Mouse (Mus musculus) thymus, postnatal 10 days (tissue): ENCODE data around the gene Kcnq4.

Source experiments
- DNase-seq, 2 experiments: peaks; one replicate each; pipeline ENCODE4 v3.0.0; 2021; ENCODE audit warnings: low spot score in 2 of 2

Kcnq4 gene

DNA sequence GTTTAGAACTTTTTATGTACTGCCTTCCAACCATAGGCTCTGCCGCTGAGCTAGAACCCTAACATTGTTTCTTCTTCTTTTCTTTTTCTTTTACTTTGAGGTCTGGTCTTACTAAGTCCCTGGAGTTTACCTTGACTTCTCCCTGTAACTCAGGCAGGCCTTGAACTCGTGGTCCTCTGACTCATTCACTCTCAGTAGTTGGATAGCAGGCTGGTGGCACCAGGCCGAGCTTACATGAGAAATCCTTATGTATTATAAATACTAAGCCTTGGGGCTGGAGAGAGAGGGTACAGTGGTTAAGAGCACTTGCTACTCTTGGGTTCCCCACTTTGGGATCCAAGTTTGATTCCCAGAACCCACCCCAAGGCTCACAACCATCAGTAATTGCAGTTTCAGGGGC, 74.8 kb downstream of the Kcnq4 start:
- DNase-seq, result no peak

DNA sequence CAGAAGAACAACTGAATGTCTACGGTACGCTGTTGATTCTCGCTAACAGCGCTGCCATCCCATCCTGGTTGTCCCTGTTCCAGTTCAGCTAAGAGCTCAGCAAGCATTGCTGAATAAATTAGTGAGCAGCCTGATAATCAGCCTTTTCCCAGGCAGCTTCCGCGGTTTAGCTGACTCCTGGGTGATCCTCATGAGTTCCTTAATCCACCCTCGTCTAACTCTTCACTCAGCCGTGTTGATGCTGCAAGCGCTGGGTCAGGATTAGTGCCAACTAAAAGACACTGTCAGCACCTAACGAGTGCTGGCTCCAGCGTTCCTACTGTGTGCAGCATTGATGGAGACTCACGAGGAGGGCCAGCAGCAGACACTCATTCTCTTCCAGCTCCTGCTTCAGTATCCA, 77.4 kb downstream of the Kcnq4 start:
- no peak for DNase-seq

DNA sequence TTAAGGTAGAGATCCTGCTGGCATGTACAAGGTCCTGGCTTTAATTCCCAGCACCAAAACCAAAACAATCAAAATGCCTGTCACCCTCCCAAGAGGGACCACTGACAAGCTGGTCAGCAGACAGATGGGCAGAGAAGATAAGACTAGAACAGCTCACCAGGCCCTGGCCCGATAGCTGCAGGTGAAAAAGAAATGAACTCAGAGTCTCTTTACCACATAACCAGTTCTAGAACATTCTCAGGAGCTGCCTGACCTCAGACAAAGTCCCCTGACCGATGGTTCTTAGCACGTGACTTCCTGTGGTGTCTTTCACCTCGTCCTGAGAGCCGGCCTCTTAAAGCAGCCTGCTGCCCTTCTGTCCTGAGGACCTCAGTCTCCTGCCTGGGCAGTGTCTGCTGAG, 78.8 kb downstream of the Kcnq4 start:
- DNase-seq, result no peak

DNA sequence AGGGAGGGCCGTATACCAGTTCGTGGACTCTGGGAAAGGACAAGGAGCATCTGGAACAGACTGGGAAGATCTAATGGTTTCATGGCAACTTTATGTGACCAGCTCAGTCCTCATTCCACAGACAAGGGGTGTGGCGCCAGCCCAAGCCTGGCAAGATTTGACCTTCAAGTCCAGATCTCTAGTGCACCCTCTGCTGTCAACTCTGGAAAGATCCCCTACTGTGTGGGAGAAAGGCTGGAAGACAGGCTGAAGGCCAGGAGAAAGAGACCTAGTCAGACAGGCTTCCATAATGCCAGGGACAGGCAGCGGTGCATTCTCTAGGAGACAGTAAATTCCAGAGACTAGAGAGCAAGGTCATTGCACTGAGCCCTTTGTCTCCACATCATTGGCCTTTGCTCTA, 79.9 kb downstream of the Kcnq4 start:
- DNase-seq, result no peak

DNA sequence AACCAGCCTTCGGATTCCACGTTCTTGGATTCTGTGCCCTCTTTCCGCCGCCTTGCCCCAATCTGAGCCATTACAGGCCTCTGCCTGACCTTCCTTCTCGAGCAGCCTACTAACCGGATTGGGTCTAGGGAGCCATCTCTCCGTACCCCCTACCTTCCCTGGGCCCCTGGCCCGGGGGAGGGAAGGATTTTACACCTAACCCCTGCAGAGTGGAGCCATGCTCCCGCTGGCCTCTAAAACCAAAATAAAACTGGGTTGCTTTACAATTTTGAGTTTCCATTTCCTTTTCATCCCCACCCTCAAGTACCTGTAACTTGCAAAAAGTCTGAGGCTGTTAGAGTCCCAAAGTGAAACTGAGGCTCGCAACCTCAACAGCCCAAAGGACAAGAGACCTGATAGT, 80.9 kb downstream of the Kcnq4 start:
- no peak for DNase-seq

DNA sequence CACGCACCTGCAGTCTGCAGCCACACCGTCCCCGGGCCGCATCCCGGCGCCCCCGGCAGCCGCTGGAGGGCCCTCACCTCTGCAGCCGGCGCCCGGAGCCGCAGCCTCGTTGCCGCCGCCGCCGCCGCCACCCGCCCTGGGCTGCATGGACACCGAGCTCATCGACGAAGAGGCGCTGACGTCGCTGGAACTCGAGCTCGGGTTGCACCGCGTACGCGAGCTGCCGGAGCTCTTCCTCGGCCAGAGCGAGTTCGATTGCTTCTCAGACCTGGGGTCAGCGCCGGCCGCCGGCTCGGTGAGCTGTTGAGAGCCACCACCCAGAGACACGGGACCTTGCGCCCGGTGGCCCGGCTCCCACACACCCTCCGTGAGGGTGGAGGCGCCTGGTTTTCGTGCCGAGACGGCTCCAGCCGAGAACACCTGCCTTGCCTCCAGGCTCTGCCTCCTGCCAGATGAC, 81.3 kb downstream of the Kcnq4 start:
- peak; percentile 35 to 56 for DNase-seq

DNA sequence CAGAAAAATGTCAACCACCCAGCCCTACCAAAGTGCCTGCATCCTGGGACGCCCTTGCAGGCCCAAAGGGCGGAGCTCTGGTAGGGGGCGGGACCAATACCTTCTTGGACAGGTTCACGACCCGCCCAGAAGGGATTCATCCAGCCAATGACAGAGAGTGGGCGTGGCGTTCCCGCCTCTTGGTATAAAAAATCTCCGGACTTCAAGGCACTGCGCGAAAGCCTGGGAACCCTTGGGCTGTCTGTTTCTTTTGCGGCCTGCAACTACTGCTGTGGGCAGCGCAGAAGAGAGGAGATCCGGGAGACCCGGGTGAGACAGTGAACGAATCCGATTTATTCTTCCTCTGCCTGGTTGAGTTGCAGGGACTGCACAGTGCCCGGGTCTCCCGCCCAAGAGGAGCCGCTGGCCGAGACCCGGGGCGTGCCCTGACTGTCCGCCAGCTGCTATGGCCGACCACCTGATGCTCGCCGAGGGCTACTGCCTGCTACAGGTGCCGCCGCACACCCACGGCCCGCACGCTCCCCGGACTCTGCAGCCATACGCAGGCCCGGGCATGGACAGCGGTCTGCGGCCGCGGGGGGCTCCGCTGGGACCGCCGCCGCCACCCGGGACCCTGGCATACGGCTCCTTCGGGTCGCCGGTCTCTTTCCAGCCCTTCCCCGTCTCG, 81.9 kb downstream of the Kcnq4 start, which contains the start of gene Cited4:
TSS of gene Cited4 (plus strand) at position 215 of the 667 bp plus-strand sequence.
- peak; percentile 84 to 85 for DNase-seq

DNA sequence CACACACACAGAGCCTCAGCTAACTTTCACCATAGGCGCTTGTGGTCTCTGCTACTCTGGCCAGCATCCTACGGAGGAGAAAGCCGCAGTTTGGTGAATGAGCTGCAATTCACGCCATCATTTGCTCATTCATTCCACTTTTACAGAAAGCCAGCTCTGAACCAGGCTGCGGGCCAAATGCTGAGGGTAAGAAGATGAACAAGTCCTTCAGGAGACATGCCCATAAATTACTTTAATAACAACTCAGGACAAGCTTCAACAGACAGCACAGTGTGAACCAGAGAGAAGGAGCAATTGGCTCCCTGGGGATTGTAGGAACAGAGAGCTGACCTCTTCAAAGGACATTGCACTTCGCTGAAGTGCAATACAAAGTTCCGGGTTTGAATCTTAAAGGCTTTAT, 82.6 kb downstream of the Kcnq4 start:
- no peak for DNase-seq

DNA sequence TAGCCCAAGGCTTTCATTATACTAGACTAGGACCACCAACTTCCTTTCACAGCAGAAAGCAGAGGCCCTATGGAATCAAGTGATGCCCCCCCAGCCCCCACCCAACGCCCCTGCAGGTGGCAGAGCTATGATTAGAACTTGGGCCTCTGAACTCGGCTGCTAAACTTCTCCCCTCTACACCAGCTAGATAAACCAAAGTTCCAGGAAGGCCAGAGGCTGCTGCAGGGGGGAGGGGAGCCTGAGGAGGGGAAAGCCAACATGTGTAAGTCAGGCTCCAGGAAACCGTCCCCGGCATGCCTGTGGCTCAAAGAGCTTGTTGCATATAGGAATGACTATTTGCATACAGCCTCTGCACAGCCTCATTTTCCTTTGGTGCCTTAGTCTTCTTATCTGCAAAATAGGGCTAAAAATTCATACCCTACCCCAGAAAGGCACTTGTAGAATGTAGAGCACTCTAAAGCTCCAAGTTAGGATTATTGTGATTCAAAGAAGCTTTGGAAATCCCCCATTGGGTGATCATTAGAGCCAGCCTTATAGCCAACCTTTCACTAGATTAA, 83.2 kb downstream of the Kcnq4 start:
- DNase-seq, result no peak

DNA sequence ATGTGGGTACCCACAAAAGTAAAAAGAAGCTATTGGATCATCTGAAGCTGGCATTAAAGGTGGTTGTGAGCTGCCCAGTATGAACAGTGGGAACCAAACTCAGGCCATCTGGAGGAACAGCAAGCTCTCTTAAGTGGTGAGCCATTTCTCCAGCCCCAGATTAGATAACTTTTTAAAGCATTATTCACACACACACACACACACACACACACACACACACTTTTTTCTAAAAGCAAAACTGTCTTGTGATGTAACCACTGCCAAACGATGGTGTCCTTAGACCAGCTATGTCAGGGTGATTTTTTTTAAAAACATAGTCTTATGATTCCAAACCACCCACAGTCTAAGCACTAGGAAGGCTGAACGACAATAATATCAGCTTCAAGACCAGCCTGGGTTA, 83.8 kb downstream of the Kcnq4 start:
- no peak for DNase-seq

DNA sequence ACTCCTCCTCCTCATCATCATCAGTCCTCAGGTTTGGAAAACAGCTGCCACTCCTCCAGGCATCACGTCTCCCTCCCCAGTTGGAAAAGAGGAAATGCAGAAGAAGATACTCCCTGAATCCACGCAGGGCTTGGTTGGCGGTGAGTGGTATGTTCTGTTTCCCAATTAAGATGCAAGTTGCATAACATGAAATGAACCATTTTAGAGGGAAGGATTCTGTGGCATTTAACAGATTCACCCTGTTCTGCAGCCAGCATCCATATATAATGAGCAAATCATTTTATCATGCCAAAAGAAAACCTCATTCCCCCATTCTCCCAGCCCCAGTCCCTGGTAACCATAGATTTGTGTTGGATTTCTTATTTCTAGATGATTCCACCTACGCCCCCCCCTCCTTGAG, 87.9 kb downstream of the Kcnq4 start:
- DNase-seq, result no peak

DNA sequence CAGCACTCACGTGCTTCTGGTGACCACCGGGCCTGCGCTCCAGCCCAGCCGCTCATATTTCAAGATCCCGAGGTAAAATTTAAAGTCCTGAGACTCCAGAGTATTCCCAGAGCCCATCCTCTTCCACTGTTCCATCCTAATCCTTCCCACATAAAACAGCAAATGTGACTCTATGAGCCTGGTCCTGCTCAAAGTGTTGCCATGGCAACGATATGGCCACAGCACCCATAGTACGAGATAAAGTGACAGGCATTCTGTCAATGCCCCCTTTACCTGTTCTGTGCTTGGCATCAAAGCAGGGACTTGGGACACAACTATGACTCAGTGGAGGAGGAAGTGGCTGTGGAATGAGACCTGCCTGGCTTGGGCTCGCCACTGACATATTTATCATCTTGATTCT, 92.5 kb downstream of the Kcnq4 start:
- no peak for DNase-seq

DNA sequence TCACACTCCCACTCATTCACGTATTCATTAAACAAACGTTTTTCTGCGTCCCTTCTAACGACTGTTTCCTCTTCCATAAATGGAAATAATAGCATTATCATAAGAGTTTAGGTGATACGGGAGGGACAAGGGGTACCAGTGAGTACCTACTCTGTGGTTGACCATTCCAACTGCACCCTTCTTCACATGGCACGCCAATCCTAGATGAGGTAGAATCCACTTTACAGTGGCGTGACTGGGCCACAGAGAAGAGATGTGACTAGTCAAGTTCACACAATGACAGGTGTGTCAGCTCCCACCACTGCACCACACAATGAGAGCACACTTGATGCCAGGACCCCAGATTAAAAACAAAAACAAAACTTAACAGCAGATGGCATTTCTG, 98.2 kb downstream of the Kcnq4 start:
- DNase-seq, result no peak

DNA sequence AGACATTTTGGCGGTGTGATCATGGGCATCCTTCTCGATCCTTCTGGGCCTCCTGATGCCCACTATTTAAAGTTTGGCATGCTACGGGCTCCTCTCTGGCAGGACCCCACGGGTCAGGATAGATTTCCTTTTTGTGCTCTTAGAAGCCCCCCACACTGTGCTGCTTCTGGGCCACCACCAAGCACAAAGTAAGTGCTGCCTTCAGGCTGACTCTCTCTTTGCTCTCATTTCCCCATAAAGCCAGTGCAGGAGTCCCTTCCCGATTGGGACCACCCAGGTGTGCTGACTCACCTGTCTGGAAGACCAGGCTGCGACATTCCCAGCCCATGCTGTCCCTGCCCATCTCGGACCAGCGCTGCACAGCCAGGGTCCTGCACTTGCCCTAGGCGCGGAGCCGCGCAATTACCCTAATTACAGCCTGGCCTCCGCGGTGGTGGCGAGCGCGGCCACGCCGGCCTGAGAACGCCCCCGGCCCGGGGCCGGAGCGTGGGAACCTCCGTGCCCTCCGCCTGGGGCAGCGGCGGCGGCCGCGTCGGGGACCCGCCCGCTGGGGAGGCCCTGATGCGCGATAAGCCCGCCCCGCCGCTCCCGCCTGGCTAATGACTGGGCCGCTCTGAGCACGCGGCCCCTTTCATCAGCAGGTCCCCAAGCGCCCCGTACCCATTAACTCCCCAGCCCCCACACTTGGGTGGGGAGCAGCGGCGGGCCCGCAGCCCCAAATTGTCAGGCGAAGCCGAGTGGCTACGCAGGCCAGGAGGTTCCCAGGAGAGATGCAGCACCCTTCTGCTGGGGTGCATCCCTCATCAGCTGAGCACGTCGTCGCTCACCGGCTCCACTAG, 98.8 kb downstream of the Kcnq4 start:
- DNase-seq, result no peak
